Mouse (Mus musculus) cortical plate, adult 2 months (tissue): Measurements from ENCODE around the gene Hnrnpa0. TPM values are rescaled to one million over a fixed set of nuclear protein-coding genes. Genes with fewer than 3 reads are reported as not detected.
"Not testable (repeated sequence)": the region's sequence is repeated elsewhere in the genome, so short reads cannot be mapped to it uniquely, and the experiment has no call there.

Experiments
- H3K27ac ChIP-seq: fragments of 200-500 bp; 2 replicates; pipeline ENCODE4 v1.5.1; 2012; ENCODE audit warnings: low read length, control low read depth, inconsistent platforms; ENCODE audit not compliant: insufficient read depth
- H3K4me1 ChIP-seq: fragments of 200-500 bp; 2 replicates; pipeline ENCODE4 v1.6.1; 2011; ENCODE audit warnings: low read length; ENCODE audit not compliant: control insufficient read depth, insufficient read depth
- H3K4me3 ChIP-seq: fragments of 200-500 bp; 2 replicates; pipeline ENCODE4 v1.5.1; 2011; ENCODE audit warnings: mild to moderate bottlenecking, low read length, control low read depth; ENCODE audit not compliant: insufficient read depth
- CTCF ChIP-seq: fragments of 200-500 bp; IDR thresholded peaks from 2 replicates; pipeline ENCODE4 v1.5.1; 2011; ENCODE audit warnings: mild to moderate bottlenecking, control low read depth, low read length; ENCODE audit not compliant: insufficient read depth; ENCODE audit errors: extremely low read depth
- POLR2A ChIP-seq: fragments of 200-500 bp; IDR thresholded peaks from 2 replicates; pipeline ENCODE4 v1.6.1; 2011; ENCODE audit warnings: mild to moderate bottlenecking, low read length, control low read depth; ENCODE audit not compliant: insufficient read depth; ENCODE audit errors: extremely low read depth
- polyA plus RNA-seq: library from polyadenylated mRNA; depleted of rRNA; stranded (reverse); fragments of >200 nt; gene quantifications from 2 replicates; pipeline ENCODE4 v1.2.3, GENCODE M21; 2012

Gene Hnrnpa0
- polyA plus RNA-seq, 1 experiment = 78.4 TPM

DNA sequence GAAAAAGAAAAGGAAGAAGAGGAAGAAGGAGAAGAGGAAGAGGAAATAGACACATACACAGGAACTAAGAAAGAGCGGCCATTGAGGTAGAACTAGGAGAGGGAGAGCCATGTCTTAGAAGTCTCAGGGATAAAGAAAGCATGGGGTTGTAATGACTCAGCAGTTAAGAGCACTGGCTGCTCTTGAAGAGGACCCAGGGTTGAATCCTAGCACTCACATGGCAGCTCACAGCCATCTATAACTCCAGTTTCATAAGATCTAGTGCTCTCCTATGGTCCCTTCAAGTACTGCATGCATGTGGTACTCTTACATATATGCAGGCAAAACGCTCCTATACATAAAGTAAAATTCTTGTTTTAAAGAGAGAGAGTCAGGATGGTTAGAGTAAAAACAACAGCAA lies 27.7 kb upstream of the Hnrnpa0 start:
- H3K4me3 ChIP-seq = no peak overlapping the region
- TF ChIP-seq CTCF (no peak), POLR2A (no peak)
- H3K27ac ChIP-seq = no peak overlapping the region
- H3K4me1 ChIP-seq = peaks cover 2% of the 10 kb centered on the region; the same call in 1 of the 2 replicates

DNA sequence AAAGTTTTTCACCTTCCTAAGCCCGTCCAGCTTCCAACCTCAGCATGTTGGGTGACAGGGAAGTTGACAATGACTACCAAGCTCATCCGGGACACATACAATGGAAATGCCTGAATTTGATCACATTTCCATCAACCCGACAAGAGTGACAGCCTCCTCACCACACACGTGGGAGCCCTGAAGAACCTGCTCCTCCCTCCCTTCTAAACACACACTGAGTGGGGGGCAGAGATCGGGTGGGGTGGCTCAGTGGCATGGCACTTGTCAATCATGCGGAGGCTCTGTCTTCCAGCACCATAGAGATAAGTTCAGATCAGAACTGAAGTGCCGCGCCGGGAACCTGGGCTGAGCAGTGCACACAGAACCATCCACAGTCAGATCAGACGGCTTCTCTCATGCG lies 22.1 kb upstream of the Hnrnpa0 start:
- TF ChIP-seq CTCF (no peak), POLR2A (no peak)

DNA sequence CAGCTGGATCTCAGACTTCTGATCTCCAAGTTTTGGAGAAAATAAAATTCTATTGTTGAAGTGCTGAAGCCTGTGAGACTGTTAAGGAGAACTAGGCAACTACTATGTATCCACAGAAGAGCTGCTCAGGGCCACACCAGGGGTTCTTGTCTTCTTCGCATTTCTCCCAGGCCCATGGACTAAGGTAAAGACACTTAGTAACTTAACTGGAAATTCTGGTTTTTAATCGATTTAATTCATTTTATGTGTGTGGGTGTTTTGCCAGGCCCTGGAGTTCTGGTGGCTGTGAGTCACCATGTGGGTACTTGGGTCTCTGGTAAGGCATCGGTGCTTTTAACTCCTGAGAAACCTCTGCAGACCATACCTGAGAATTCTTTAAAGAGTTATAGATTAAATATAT lies 21.3 kb upstream of the Hnrnpa0 start:
- H3K27ac ChIP-seq = no peak overlapping the region
- H3K4me3 ChIP-seq = no peak overlapping the region
- no peak for TF ChIP-seq CTCF
- no peak for TF ChIP-seq POLR2A
- no peaks in the 10 kb centered on the region for H3K4me1 ChIP-seq

More for the DNA sequence above, 22.1 kb upstream of the Hnrnpa0 start:
- no peak overlapping the region for H3K27ac ChIP-seq
- H3K4me1 ChIP-seq = no peaks in the 10 kb centered on the region
- no peak overlapping the region for H3K4me3 ChIP-seq

DNA sequence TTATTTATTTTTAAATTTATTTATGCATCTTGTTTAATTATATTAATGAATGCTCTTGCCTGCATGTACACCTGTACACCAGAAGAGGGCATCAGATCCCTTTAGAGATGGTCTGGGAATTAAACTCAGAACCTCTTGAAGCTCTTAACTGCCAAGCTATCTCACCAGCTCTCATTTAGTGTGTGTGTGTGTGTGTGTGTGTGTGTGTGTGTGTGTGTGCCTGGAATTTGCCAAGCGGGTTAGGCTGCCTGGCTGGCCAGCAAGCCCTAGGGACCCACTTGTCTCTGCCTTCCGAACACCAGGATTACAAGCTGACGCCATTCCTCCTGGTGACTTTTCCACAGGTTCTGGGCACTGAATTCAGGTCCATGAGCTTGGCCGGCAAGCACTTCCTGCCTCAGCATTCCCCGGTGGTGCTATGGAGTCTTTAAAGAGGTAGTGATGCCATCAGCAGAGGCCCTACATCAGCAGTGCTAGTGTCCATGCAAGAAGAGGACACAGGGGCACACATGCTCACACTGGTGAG lies 20.7 kb upstream of the Hnrnpa0 start:
- no peak overlapping the region; the same call in 1 of the 2 replicates for H3K4me3 ChIP-seq
- TF ChIP-seq CTCF (peak; percentile 38; the same call in 1 of the 2 replicates), POLR2A (no peak)
- no peak overlapping the region for H3K27ac ChIP-seq

DNA sequence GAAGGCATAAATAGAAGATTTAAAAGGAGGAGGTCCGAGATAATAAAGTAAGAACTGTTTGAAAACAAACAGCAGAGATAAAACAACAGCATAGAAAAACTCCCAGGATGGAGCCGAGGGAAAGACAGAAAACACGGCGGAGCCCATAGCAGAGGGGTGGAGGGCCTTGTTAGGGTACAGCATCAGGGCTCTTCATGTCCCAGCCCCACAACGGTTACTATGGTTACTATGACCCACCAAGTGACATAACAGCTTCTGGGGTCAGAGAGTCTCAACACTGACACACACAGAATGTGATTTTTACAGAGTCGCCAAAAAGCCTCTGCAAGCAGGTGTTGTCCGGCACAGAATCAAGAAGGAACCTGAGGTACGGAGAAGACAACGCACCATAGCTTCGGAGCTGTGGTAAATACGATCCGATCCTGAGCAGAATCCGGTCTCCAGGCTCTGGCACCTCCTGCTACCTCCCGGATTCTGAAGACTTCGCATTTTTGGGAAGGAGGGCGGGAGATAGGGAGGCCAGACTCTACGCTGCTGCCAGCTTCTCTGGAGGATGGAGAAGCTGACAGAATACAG lies 20.0 kb upstream of the Hnrnpa0 start:
- Histone ChIP-seq H3K4me3 (peak overlapping the region; percentile 21), H3K4me1 (no peaks in the 10 kb centered on the region), H3K27ac (no peak overlapping the region)
- no peak for TF ChIP-seq POLR2A
- TF ChIP-seq CTCF = no peak

More for the DNA sequence above, 20.7 kb upstream of the Hnrnpa0 start:
- no peaks in the 10 kb centered on the region for H3K4me1 ChIP-seq

DNA sequence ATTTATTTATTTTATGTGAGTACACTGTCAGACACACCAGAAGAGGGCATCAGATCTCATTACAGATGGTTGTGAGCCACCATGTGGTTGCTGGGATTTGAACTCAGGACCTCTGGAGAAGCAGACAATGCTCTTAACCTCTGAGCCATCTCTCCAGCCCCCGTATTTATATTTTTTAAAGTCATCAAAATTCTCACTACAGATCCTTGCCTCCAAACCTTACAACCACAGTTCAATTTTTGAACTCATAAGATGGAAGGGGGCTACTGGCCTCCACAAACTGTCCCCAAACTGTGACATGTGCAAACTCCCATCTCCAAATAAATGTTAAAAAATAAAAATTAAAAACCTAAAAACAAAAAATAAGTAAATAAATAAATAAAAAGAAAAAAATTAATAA lies 19.4 kb upstream of the Hnrnpa0 start:
- no peak for TF ChIP-seq CTCF
- TF ChIP-seq POLR2A = no peak
- no peaks in the 10 kb centered on the region for H3K4me1 ChIP-seq
- no peak overlapping the region for H3K4me3 ChIP-seq
- no peak overlapping the region for H3K27ac ChIP-seq

DNA sequence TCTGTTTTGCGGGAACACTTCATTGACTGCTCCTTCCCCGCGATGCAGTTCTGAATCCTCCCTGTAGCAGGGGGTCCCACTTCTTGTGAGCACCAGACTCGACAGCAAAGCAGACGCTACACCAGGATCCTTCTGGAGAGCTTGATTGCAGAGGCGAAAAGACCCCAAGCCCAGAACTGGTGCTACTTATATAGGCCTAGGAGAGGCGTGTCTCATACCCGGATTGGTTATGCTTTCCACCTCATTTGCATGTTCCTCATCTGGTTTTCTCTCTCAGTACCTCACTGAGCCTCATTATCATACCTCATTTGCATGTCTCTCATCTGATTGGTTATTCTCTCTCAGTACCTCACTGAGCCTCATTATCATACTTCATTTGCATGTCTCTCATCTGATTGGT lies 18.2 kb upstream of the Hnrnpa0 start:
- not testable (repeated sequence) for H3K4me3 ChIP-seq, H3K27ac ChIP-seq, H3K4me1 ChIP-seq

DNA sequence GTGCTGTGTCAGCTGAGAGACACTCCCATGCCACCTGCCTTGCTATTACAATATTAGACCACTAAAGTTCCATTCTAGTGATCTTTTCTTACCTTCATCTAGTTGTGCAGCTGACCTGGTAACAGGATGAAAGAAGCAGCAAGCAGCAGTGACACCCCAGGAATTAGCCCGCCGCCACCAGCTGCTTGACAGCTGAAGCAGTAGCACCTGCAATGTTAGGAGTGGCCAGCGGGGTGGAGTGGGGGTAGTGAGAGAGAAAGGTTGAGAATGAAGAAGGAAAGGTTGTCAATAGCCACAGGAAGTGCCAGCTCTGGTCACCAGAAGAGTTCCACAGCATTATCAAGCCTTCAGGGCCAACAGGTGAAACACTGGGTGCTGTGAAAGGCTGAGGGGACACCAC lies 3.3 kb upstream of the Hnrnpa0 start:
- Histone ChIP-seq H3K4me3 (no peak overlapping the region), H3K27ac (no peak overlapping the region), H3K4me1 (no peaks in the 10 kb centered on the region)
- TF ChIP-seq POLR2A = no peak
- TF ChIP-seq CTCF = no peak

DNA sequence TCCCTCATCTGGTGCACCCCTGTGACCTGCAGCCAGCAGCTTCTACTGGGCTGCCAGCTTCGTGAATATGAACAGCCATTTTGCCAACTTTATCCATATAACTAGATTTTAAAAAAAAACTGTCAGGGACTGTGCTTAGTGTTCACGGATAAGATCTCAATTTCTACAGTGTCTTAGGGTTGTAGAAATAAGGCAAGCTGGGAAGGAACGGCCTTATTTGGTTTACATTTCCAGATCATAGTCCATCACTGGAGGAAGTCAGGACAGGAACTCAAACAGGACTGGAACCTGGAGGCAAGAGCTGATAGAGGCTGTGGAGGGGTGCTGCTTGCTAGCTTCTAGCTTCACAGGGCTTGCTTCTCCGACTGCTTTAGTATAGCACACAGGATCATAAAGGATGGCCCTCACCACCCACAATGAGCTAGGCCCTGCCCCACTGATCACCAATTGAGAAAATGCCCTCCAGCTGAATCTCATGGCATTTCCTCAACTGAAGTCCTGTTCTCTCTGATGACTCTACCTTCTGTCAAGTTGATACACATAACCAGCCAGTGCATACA lies 1.4 kb upstream of the Hnrnpa0 start:
- no peak for TF ChIP-seq POLR2A
- Histone ChIP-seq H3K4me1 (0 out of 2 replicates have a peak, but pooled peaks cover 2% of the 10 kb centered on the region), H3K27ac (peak overlapping the region; percentile 88), H3K4me3 (peak overlapping the region; percentile 84)

DNA sequence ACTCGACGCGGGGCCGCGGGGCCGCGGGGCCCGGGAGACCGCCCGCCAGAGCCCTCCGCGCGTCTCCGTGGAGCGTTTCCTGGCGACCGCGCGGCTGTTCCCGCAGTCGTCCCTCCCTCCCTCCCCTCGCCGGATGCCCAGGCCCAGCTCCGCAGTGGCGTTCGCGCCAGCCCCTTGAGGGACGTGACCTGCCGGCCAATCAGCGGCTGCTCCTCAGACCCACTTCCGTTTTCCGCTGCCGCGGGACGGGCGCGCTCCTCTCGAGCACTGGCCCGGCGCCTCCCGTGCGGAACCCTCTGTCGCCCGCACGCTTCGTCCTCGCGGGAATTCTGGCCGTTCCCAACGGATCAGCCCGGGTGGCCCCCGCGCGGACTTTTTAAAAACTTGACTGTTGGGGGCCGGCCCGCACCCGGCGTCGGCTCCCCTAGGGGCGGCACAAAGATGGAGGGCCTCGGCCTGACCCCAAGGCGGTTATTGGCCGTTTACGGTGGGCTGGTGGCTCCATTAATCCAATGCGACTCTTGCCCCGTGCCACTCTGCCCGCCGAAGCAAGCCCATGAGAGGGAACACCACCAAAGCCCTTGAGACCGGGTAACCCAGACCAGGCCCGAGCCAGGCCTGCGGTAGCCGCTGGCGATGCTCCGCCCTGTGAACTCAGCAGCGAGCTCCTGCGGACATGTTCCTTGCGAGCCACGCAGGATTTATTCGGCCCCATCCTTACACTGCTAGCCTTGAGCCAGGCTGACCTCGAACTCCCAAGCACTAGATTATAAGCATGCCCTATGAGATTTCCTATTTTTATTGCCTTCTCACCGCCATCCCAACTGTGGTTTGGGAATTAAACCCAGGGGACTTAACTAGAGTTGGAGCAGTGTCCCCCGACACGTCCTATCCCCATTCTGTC lies 664 bp upstream of the Hnrnpa0 start:
- H3K4me3 ChIP-seq = peak overlapping the region; percentile 84
- TF ChIP-seq CTCF (no peak), POLR2A (peak; percentile 84)
- 0 out of 2 replicates have a peak, but pooled peaks cover 2% of the 10 kb centered on the region for H3K4me1 ChIP-seq
- H3K27ac ChIP-seq = peak overlapping the region; percentile 99
